Mouse (Mus musculus) cerebral cortex, adult 2 months (tissue): ENCODE data around the gene Alpl.

Experiments
- WGBS: fragments of 180-500 bp; shearing (Covaris S2); methylation state at CpG from one replicate; pipeline ENCODE4 v1.1.7; 2018; 5-methylcytosine and 5-hydroxymethylcytosine counted together

Alpl gene

GRCm38 (mm10) chr4:137800324-137800723 lies 4.1 kb upstream of the Alpl start:
- WGBS: 35% methylated on average over 11 of the region's 11 CpGs

DNA sequence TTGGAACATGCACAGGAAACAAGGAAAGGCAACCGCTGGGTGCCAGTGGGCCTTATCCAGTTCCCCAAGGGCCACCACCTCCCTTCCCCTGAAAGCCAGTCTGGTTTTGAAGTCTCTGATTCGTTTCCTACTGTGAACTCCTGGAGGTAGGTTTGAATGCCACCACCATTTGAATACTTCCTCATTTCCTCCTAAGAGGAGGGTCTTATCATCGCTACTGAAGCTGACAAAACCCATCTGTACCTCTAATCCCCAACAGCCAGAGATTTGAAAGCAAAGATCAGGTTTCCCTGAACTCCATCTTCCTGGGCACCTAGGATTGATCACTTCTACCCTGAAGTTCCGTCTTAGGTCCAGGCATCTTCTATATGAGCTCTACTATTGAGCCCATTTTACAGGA lies 854 bp upstream of the Alpl start:
- 85% methylated on average over 4 of the region's 4 CpGs for WGBS

GRCm38 (mm10) chr4:137794178-137794900 lies 1.8 kb downstream of the Alpl start:
- 84% methylated on average over 13 of the region's 13 CpGs for WGBS

DNA sequence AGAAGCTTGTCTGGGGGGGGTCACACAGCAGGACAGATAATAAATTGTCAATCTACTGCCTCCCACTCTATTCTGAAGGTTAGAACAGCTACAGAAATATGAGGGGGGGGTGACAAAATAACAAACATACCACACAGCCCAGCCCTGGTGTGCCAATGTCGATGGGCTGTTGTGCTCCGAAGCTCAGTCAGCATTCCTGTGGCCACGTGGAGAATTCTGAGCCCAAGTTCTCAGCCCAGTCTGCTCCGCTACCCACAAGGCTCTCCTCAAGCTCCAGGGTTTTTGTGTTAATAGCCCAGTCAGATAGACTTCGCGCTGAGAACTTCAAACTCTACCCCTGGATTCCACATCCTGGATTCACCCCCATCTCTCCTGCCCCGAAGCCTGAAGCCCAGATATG lies 2.6 kb downstream of the Alpl start:
- 86% methylated on average over 7 of the region's 7 CpGs for WGBS

GRCm38 (mm10) chr4:137791440-137791839 lies 4.7 kb downstream of the Alpl start:
- WGBS: 39% methylated on average over 7 of the region's 7 CpGs

GRCm38 (mm10) chr4:137790981-137791380 lies 5.2 kb downstream of the Alpl start:
- 91% methylated on average over 5 of the region's 5 CpGs for WGBS

- 85% methylated on average over 7 of the region's 7 CpGs for WGBS
Observed at GRCm38 (mm10) chr4:137788511-137789049, 7.6 kb downstream of the Alpl start.

GRCm38 (mm10) chr4:137787589-137788289 lies 8.4 kb downstream of the Alpl start:
- WGBS: 84% methylated on average over 7 of the region's 7 CpGs

GRCm38 (mm10) chr4:137786488-137786887 lies 9.7 kb downstream of the Alpl start:
- WGBS: 86% methylated on average over 6 of the region's 6 CpGs

DNA sequence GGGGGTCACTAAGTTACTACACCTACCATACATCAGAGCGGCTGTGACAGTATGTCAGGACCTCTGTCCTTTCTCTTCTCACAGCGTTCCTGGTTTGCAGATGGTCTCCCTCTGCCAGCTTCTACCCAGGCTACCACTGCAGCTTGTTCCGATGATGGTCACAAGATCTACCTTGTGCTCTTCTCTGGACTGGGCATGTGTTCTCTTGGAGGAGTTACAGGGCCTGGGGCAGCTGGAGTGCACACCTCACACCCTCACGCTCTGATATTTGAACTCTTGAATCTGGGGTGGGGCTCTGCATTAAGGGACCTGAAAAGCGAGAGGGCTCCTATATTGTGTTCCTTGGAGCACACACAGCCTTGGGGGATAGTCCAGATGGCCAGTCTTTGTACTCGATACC lies 10.9 kb downstream of the Alpl start:
- 92% methylated on average over 6 of the region's 6 CpGs for WGBS

GRCm38 (mm10) chr4:137784741-137785140 lies 11.4 kb downstream of the Alpl start:
- 81% methylated on average over 6 of the region's 6 CpGs for whole genome bisulfite sequencing

DNA sequence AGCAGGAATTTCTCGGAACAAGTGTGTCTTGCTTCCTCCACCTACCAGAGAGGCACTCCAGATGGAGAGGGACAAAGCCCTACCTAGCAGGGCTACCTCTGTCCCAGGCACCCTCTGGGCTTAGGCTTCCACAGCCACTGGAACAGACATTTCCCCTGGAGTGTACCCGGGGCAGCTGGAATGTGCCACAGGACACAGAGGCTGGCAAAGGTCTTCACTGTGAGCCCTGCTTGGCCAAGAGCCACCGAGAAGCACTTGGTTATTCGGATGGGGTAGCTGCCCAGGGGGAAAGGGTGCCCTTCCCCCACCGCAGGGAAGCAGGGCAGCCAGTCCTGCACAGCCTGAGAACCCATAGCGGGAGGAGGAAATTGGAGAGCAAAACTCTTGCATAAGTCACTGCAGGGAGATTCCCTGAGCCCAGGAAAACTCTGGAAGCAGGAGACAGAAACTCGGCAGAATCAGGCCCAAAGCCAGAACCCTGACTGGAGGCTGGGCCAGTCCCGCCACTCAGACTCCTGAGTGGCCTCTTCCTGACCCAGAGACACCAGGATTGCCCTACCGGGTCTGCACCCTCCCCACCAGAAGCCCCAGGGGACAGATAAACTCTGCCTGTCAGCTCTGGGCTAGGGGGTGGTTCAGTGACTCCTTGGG lies 12.5 kb downstream of the Alpl start:
- WGBS: 28% methylated on average over 9 of the region's 9 CpGs

- WGBS: 93% methylated on average over 5 of the region's 5 CpGs
Observed at GRCm38 (mm10) chr4:137781949-137782348, 14.2 kb downstream of the Alpl start.

- WGBS: 76% methylated on average over 3 of the region's 3 CpGs
Observed at GRCm38 (mm10) chr4:137780986-137781385, 15.2 kb downstream of the Alpl start.

GRCm38 (mm10) chr4:137778397-137779184 lies 17.6 kb downstream of the Alpl start:
- 69% methylated on average over 17 of the region's 17 CpGs for WGBS

- WGBS: 85% methylated on average over 4 of the region's 4 CpGs
Observed at GRCm38 (mm10) chr4:137777866-137778265, 18.3 kb downstream of the Alpl start.

DNA sequence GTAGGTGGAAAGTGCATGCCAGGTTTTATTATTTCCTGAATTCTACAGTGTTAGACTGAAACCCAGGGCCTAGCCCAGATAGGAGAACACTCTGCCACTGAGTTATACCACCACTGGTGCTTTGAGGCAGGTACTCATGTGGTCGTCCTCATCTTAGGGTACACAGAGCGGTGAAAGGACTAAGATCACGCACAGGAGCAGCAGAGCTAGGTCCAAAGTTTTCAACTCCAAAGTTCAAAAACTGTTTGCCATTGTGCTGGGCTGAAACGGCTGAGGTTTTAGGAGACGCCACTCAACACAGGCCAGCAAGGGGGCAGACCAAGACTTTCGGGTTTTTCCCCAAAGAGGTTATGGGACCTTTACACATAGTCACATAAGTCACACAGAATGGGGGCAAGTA lies 21.7 kb downstream of the Alpl start:
- 94% methylated on average over 6 of the region's 6 CpGs for WGBS

- WGBS: 81% methylated on average over 5 of the region's 5 CpGs
Observed at GRCm38 (mm10) chr4:137774013-137774412, 22.2 kb downstream of the Alpl start.

DNA sequence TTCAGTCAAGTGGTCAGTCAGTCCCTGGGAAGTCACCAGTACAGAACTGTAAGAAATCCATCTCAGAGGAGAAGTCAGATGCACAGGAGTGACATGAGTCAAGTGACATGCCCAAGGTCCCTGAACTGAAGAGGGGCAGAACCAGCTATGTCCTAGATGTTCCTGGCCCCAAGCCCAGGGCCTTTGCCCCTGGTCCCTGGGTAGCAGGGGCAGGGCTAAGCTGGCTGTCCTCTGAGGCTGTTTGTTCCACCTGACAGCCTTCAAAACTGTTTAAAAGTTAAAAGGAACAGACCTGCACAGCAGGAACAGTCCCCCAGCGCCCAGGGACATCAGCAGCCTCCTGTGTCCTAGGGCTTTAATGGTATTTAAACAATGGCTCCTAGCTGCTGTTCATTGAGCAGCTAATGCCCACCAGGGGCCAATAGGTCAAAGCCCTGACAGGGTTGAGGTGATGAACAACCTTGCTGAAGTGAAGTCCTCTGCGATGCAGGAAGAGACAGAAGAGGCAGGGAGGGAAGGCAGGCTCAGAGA lies 22.8 kb downstream of the Alpl start:
- 87% methylated on average over 2 of the region's 2 CpGs for WGBS

DNA sequence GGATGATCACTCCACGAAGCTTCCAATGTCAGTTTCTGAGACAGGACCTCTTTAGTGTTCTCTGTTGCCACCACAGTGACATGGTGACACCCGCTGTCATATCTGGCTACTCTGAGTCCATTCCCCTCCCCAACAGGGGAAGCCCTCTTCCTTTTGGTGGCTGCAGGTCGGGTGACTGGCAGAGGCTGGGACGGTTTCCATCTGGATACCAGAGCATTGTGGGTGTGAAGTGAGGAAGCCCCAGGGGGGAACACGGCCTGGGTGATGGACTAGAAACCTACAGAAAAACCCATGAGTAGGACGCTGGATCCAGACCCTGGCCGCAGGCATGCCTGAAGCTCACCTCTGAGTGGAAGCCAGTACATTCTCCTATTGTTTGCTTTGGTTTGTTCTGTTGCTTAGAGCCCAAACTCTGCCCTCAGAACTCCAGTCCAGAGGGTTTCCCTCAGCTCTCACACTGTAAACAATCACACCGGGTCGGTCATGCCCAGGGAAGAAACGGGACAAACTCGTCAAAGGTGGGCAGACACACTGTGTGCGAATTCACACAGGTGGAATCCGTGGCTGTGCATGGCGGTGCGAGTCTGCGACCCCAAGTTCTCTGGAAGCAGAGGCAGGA lies 23.6 kb downstream of the Alpl start:
- 82% methylated on average over 16 of the region's 16 CpGs for WGBS

- WGBS: 85% methylated on average over 3 of the region's 3 CpGs
Observed at GRCm38 (mm10) chr4:137771749-137772148, 24.4 kb downstream of the Alpl start.
